Mouse (Mus musculus) liver, postnatal 0 days (tissue): ENCODE data around the gene Pgpep1l.

Experiments used
- CTCF ChIP-seq: sonication (generic); IDR thresholded peaks from 2 replicates; pipeline ENCODE4 v1.5.1; 2016; ENCODE audit warnings: antibody characterized with exemption, low read depth
- EP300 ChIP-seq: IDR thresholded peaks from 2 replicates; pipeline ENCODE4 v1.6.1; 2016; ENCODE audit warnings: antibody characterized with exemption, low read depth, mild to moderate bottlenecking

DNA sequence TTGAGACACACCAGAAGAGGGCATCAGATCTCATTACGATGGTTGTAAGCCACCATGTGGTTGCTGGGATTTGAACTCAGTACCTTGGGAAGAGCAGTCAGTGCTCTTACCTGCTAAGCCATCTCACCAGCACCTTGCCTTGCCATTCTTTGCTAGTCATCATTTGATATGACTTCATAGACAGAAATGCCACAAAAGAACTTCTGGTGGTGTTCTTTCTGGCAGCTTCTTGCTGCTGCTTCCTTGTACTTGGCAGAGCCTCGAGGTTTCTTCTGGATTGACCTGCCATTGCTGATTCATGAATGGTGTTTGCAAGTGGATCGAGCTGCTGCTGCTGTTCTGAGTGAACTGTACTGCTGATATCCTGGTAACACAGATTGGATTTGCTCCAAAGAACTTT is 13.1 kb downstream of the Pgpep1l start:
- no peak for TF ChIP-seq CTCF
- no peak for TF ChIP-seq EP300
